Mouse (Mus musculus) ovary, postnatal 36 days (tissue): ENCODE results near the gene Pbrm1.

Experiments
- DNase-seq: peaks from one replicate; pipeline ENCODE4 v3.0.0; 2022; ENCODE audit warnings: low spot score, mixed read lengths

The Pbrm1 gene

GRCm38 (mm10) chr14:31166827-31167226 is 147.9 kb downstream of the Pbrm1 start:
- DNase-seq: no peak

- DNase-seq: no peak
These were observed 149.5 kb downstream of the Pbrm1 start, which contains the start of gene Stab1 for GRCm38 (mm10) chr14:31168425-31168824. Gene Stab1, minus strand, starts transcription at chr14:31168641.

- no peak for DNase-seq
These were observed 150.6 kb downstream of the Pbrm1 start for GRCm38 (mm10) chr14:31169508-31169907.

- no peak for DNase-seq
These were observed 152.0 kb downstream of the Pbrm1 start for GRCm38 (mm10) chr14:31170963-31171362.
